Mouse (Mus musculus) cerebellum, adult (tissue): ENCODE results near the gene Ddc.
A peak's percentile ranks its signal among the peaks of the same experiment; 100 is the strongest.

Source experiments
- ATAC-seq: cut with Nextera tagmentation; 2 replicates; pipeline ENCODE4 v1.9.2; 2017; ENCODE audit warnings: mild to moderate bottlenecking, moderate library complexity, mixed read lengths; ENCODE audit not compliant: insufficient number of reproducible peaks, low FRiP score, low TSS enrichment

Ddc gene

DNA sequence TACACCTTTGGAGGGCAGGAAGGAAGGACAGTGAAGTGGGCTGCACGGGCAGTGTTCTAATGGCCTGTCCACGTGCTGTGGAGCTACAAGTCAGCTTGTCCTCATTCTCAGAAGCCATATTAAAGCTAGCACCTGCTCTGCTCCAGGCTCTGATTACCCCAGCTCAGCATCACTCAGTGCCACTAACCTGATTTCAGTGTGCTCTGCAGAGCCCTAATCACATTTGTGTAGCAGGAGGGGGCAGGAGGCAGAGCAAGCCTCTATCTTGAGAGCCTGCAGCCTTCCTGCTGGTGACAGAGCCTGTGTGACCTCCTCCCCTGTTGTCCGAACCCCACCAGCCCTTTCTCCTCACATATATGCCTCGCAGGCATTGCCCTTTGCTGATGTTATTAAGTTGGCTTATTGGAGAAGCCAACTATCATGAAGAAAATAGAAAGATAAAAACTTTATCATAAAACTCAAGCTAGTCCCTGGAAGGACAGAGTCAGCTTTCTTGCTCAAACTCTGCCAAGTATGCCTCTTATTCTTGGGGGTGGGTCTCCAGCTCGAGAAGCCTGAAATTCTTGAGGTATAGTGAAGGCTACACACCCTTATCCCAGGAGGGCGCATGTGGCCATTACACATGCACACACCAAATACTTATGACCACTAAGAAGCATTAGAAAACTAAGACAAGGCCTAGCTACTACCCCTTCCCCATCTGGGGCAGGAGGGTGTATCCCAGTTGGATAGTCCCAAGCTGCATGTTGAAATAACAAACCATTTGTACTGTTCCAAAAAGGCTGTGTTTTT lies 47.3 kb downstream of the Ddc start:
- ATAC-seq, result peak; percentile 75

GRCm38 (mm10) chr11:11849513-11850311 lies 48.2 kb downstream of the Ddc start:
- ATAC-seq, result no peak

DNA sequence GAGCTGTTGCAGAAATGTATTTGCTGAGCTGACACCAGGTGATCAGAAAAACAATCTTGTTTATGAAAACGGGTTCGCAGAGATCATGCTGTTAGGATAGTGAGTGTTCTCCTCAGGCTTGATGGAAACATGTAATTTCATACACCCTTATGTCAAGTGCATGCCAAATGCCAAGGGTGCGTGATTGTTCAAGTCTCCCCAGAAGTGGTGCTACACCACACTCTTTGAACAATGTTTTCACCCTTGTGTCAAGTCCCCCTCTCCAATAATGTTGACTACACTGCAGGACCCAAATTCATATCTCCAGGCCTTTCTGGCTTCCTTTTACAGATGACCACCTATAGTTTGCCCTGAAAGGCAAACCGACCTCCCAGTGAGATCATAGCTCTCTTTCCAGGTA lies 49.5 kb downstream of the Ddc start:
- ATAC-seq, result no peak

GRCm38 (mm10) chr11:11845044-11845443 lies 52.9 kb downstream of the Ddc start:
- ATAC-seq, result no peak

GRCm38 (mm10) chr11:11844367-11844971 lies 53.5 kb downstream of the Ddc start:
- ATAC-seq, result peak; percentile 72

DNA sequence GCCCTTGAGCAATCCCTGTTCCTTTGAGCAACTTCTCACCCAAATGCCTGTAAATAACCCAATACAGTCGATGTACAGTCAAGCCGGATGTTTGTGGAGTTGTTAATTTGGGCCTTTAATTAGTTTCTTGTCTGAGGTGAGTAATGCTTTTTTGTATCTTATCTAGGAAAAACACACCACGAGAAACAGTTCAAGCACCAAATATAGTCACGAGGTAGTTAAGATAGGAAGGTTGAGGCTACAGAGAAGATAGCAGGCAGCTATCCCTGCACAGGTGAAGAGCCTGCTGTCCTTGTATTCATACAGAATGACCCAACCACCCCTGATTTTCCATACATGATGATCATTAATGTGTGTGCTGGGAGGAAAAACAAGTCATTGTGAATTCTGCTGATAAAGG lies 56.4 kb downstream of the Ddc start:
- ATAC-seq, result no peak

DNA sequence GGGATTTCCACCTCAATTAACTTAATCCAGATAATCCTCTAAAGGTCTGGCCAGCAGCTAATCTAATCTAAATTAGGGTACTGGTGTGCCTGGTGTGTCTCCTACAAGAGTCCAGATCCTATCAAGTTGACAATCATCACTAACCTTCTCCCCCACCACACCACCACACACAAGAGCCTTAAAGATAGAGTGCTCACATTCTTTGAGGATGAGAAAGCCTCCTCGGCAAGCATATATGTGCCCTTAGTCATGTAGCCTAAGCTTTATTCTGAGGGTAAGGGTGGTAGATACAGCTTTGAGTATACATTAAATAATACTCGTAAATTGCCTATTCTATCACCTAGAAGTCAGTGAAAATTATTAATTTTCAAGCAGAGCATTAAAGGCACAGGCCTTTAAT lies 57.2 kb downstream of the Ddc start:
- ATAC-seq, result no peak

- no peak for ATAC-seq
These were observed 58.1 kb downstream of the Ddc start for GRCm38 (mm10) chr11:11839874-11840273.

DNA sequence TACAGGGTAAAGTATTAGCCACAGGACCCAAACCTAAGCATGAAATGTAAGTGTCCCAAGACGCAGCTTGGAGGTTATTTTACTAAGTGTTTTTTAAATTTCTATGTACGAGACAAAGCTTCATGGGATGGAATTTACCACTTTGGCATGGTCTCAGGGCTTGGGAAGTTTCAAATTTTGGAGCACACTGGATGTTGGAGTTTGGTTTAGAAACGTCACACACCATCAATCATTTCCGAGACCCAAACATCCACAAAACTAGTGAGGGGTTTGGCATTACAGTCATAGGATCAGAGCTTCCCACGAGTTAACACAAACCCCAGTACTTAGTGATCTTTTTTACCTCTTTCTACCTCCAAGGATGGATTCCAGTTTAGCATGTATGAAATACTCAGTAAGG lies 60.6 kb downstream of the Ddc start:
- ATAC-seq, result no peak

DNA sequence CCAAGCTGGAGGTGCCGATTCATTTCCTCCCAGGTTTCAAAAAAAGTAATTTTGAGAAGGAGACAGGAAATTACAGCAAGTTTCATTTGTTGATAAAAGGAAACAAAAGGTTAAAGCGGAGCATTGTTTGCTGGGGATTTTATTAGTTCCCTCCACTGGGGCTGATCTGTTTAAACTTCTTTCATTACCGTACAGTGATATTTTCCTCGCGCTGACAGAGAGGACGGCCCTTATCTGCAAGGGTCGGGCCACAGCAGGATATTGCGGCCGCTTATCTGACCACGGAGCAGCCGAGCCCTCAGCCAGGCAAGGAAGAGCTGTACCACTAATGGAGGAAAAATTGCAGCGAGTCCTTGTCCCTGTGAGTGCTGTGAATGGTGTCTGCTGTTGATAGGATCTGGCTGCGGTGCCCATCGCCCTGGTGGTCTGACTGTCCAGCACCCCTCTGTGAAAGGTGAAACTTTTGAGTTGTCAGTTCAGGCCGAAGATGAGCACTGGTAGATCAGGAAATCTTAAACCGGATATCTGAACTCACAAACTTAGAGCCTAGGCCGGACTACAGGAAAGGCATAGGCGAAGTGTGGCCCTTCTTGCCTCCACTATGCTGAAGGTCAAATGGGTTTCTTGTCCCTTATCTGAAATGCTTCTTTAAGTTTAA lies 61.1 kb downstream of the Ddc start:
- no peak for ATAC-seq

DNA sequence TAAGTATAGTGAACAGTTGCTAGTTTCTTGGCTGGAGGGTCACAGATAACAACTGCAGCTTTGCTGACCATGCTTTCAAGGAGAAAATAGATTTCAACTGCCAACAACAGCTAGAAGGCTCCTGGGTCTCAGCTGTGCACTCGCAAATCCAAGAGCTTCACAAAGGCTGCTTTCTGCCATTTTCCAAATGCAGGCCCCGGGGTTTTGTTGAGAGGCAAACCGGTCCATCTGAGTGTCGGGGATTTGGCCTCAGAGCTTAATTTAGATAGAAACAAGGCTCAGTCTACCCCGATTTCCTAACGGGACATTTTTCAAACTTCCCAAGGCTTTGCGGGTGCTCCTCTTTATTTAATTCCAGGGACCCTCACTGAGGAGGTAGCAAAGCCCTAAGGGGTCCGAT lies 61.7 kb downstream of the Ddc start:
- ATAC-seq, result no peak

- ATAC-seq, result no peak
These were observed 62.2 kb downstream of the Ddc start for GRCm38 (mm10) chr11:11835791-11836190.

DNA sequence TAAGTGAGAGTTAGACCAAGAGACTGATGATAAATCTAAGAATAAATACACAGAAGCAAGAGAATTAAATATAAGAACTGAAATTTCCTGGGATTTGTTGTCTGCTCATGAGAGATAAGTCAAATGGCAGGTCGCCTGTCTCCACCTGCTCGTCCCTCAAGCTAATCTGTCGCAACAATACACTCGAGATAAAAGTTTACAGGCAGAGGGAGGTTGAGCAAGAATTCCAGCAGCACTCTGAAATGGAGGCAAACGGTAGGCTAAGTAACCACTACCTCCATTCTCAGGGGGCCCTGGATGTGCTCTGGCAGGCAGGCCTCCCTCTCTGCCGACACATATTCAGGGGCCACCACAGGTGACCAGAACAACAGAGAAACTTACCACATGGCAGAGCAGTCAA lies 62.6 kb downstream of the Ddc start:
- ATAC-seq, result no peak

DNA sequence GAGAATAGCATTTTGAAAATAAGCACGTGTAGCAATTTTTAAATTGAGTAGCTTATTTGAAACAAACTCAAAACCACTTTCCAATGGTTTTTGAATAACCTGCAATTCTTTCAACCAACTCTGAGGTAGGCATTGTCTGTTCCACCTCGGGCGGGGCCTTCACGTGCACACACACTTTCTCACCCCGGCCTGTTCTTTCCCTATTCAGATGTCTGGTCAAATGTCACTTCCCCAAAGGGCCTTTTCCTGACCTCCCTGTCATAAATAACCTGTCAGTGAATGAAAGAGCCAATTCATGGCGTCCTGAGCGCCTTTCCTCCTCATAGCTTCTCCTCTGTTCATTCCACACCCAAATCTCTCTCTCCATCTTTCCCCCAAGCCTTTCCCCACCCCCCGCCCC lies 64.8 kb downstream of the Ddc start:
- no peak for ATAC-seq

- ATAC-seq, result no peak
These were observed 65.2 kb downstream of the Ddc start for GRCm38 (mm10) chr11:11832755-11833084.

GRCm38 (mm10) chr11:11831940-11832754 lies 65.8 kb downstream of the Ddc start:
- ATAC-seq, result no peak

- ATAC-seq, result no peak
These were observed 66.4 kb downstream of the Ddc start for GRCm38 (mm10) chr11:11831526-11831925.

- ATAC-seq, result no peak
These were observed 67.0 kb downstream of the Ddc start for GRCm38 (mm10) chr11:11830884-11831495.

- no peak for ATAC-seq
These were observed 68.6 kb downstream of the Ddc start for GRCm38 (mm10) chr11:11829161-11830000.
